ENCODE assay signal across 8 mouse cellular contexts in genomic region chr11:115276780-115277603, GRCm38 (mm10). TPM values are rescaled to one million over a fixed set of nuclear protein-coding genes. Genes with fewer than 3 reads are reported as not detected.
DNase-seq lines count a peak whose midpoint lies in the region; ATAC-seq and TF ChIP-seq lines count a peak whose summit lies in the region.

Gene Fdxr (minus strand): TSS chr11:115277050.

- H3K36me3 ChIP-seq in heart, embryonic 12.5 days = no peaks in the 10 kb centered on the region
- no peaks in the 10 kb centered on the region for H3K36me3 ChIP-seq in kidney, postnatal 0 days (ENCODE audit: insufficient read depth, low read length)
- H3K36me3 ChIP-seq in liver, embryonic 11.5 days (ENCODE audit: control insufficient read depth, insufficient read depth, low read length) = no peaks in the 10 kb centered on the region
- H3K36me3 ChIP-seq in stomach, embryonic 14.5 days (ENCODE audit: control insufficient read depth, insufficient read depth, low read length) = no peaks in the 10 kb centered on the region

- peak within 1 kb of the TSS; percentile 88 for H3K27ac ChIP-seq in heart, embryonic 12.5 days (ENCODE audit: poor library complexity, severe bottlenecking)
- peak within 1 kb of the TSS; percentile 70 for H3K27ac ChIP-seq in kidney, postnatal 0 days
- peak within 1 kb of the TSS; percentile 82 for H3K27ac ChIP-seq in liver, embryonic 11.5 days (ENCODE audit: low read depth, low read length)
- H3K27ac ChIP-seq in stomach, embryonic 14.5 days (ENCODE audit: low read length) = peak within 1 kb of the TSS; percentile 80

- WGBS in heart, embryonic 12.5 days = under 1% methylated on average over 42 of the region's 42 CpGs
- under 1% methylated on average over 42 of the region's 42 CpGs for WGBS in kidney, postnatal 0 days
- WGBS in liver, embryonic 11.5 days = under 1% methylated on average over 42 of the region's 42 CpGs
- WGBS in stomach, embryonic 14.5 days = under 1% methylated on average over 42 of the region's 42 CpGs

- TF ChIP-seq CTCF in kidney, postnatal 0 days (IDR thresholded peaks at IDR 0.05; ENCODE audit: low read depth) = peak; percentile 17; the same call in 1 of the 2 replicates

- H3K4me1 ChIP-seq in heart, embryonic 12.5 days (replicated peaks) = peaks cover 21% of the 10 kb centered on the region
- H3K4me1 ChIP-seq in kidney, postnatal 0 days (replicated peaks; ENCODE audit: insufficient read depth, low read length) = 0 out of 2 replicates have a peak, but pooled peaks cover 3% of the 10 kb centered on the region
- peaks cover 30% of the 10 kb centered on the region for H3K4me1 ChIP-seq in liver, embryonic 11.5 days (replicated peaks; ENCODE audit: control insufficient read depth, insufficient read depth, low read length)
- peaks cover 7% of the 10 kb centered on the region; the same call in 1 of the 2 replicates for H3K4me1 ChIP-seq in stomach, embryonic 14.5 days (ENCODE audit: control insufficient read depth, insufficient read depth, low read length)

- H3K9ac ChIP-seq in heart, embryonic 12.5 days = peak within 1 kb of the TSS; percentile 81
- peak within 1 kb of the TSS; percentile 60 for H3K9ac ChIP-seq in kidney, postnatal 0 days (ENCODE audit: low read depth, low read length)
- H3K9ac ChIP-seq in liver, embryonic 11.5 days (ENCODE audit: low read depth, low read length) = peak within 1 kb of the TSS; percentile 80
- peak within 1 kb of the TSS; percentile 38; the same call in 1 of the 2 replicates for H3K9ac ChIP-seq in stomach, embryonic 14.5 days (replicated peaks; ENCODE audit: low read depth, low read length)

- H3K4me2 ChIP-seq in heart, embryonic 12.5 days = peak within 1 kb of the TSS; percentile 91
- peak within 1 kb of the TSS; percentile 78 for H3K4me2 ChIP-seq in kidney, postnatal 0 days (ENCODE audit: low read length)
- peak within 1 kb of the TSS; percentile 94 for H3K4me2 ChIP-seq in liver, embryonic 11.5 days
- H3K4me2 ChIP-seq in stomach, embryonic 14.5 days (replicated peaks; ENCODE audit: low read depth, low read length) = peak within 1 kb of the TSS; percentile 81

- H3K9me3 ChIP-seq in heart, embryonic 12.5 days (replicated peaks) = no peaks in the 10 kb centered on the region
- no peaks in the 10 kb centered on the region for H3K9me3 ChIP-seq in kidney, postnatal 0 days (replicated peaks; ENCODE audit: low read length)
- H3K9me3 ChIP-seq in liver, embryonic 11.5 days (ENCODE audit: control insufficient read depth, low read length) = no peaks in the 10 kb centered on the region
- no peaks in the 10 kb centered on the region for H3K9me3 ChIP-seq in stomach, embryonic 14.5 days (ENCODE audit: control insufficient read depth, low read depth, low read length)

- 0 out of 2 replicates have a peak, but pooled peaks cover 2% of the 10 kb centered on the region for H3K27me3 ChIP-seq in heart, embryonic 12.5 days (replicated peaks)
- H3K27me3 ChIP-seq in kidney, postnatal 0 days (ENCODE audit: insufficient read depth, low read length) = no peaks in the 10 kb centered on the region
- H3K27me3 ChIP-seq in liver, embryonic 11.5 days (replicated peaks; ENCODE audit: control insufficient read depth, insufficient read depth, low read length) = no peaks in the 10 kb centered on the region
- H3K27me3 ChIP-seq in stomach, embryonic 14.5 days (ENCODE audit: control insufficient read depth, insufficient read depth, low read length) = no peaks in the 10 kb centered on the region

- ATAC-seq in erythroid progenitor cell, adult 5-6 weeks (replicated peaks; ENCODE audit: low FRiP score, poor library complexity, severe bottlenecking) = peak; percentile 92
- ATAC-seq in heart, embryonic 12.5 days (ENCODE audit: insufficient number of reproducible peaks, low FRiP score) = peak; percentile 95
- peak; percentile 96 for ATAC-seq in kidney, postnatal 0 days (replicated peaks; ENCODE audit: low FRiP score, low read depth)
- peak; percentile 95 for ATAC-seq in liver, embryonic 11.5 days (replicated peaks; ENCODE audit: low FRiP score)
- peak; percentile 96 for ATAC-seq in stomach, embryonic 14.5 days (ENCODE audit: insufficient number of reproducible peaks, insufficient read depth, low FRiP score, low read depth)

- peak within 1 kb of the TSS; percentile 61 for H3K4me3 ChIP-seq in heart, embryonic 12.5 days
- peak within 1 kb of the TSS; percentile 51 for H3K4me3 ChIP-seq in kidney, postnatal 0 days (replicated peaks; ENCODE audit: low read depth, low read length)
- H3K4me3 ChIP-seq in liver, embryonic 11.5 days (ENCODE audit: low read depth, low read length) = peak within 1 kb of the TSS; percentile 74
- peak within 1 kb of the TSS; percentile 50 for H3K4me3 ChIP-seq in stomach, embryonic 14.5 days (ENCODE audit: low read depth, low read length)

- DNase-seq in CD4-positive helper T cell, adult 2 months (ENCODE audit: low read depth, low spot score) = peak; percentile 100
- DNase-seq in brain, embryonic 18.5 days (ENCODE audit: low read depth, low spot score) = peak; percentile 100
- DNase-seq in kidney, postnatal 0 days (ENCODE audit: low spot score) = peak; percentile 100
- peak; percentile 98 for DNase-seq in liver, embryonic 11.5 days (ENCODE audit: low spot score)
- peak; percentile 100 for DNase-seq in naive thymus-derived CD4-positive, alpha-beta T cell, adult 2 months (ENCODE audit: low read depth)

RNA-seq across cellular contexts. Expression of gene Fdxr, which starts in this region (rescaled TPM):
- 1.3 and 16.6 TPM in 2 replicates for total RNA-seq in erythroid progenitor cell, adult 5-6 weeks (2015; ENCODE audit: low replicate concordance)
- total RNA-seq in erythroid progenitor cell, adult 5-6 weeks (2017; ENCODE audit: low replicate concordance) = 1.4 and 3.2 TPM in 2 replicates
- 11.3 and 12.3 TPM in 2 replicates for polyA plus RNA-seq in heart, embryonic 12.5 days (2016; fragmentation: Nextera tagmentation; extraction: Ambion mirVana)
- 10.0 and 12.2 TPM in 2 replicates for polyA plus RNA-seq in kidney, postnatal 0 days (2015; fragmentation: Nextera tagmentation; extraction: Ambion mirVana)
- 25.0 and 25.7 TPM in 2 replicates for polyA plus RNA-seq in liver, embryonic 11.5 days (2014; fragmentation: Nextera tagmentation; extraction: Ambion mirVana)
- 11.5 and 13.3 TPM in 2 replicates for polyA plus RNA-seq in stomach, embryonic 14.5 days (2014; fragmentation: Nextera tagmentation; extraction: Ambion mirVana)

Comparison
In these comparisons a context has a peak if more than half of its experiments do, and no peak if none do; other contexts are left out.
1. Peak in every context shown above with its lines: DNase-seq, ATAC-seq, H3K4me3 ChIP-seq and H3K27ac ChIP-seq.